Comparison of ENCODE assay signal across 8 mouse cellular contexts in genomic region chr7:5019576-5019975, GRCm38 (mm10). TPM values are rescaled to one million over a fixed set of nuclear protein-coding genes. Genes with fewer than 3 reads are reported as not detected.
A peak's percentile ranks its signal among the peaks of the same experiment; 100 is the strongest.
DNase-seq lines count a peak whose midpoint lies in the region; ATAC-seq and TF ChIP-seq lines count a peak whose summit lies in the region.
"Not testable (repeated sequence)": the region's sequence is repeated elsewhere in the genome, so short reads cannot be mapped to it uniquely, and the experiment has no call there.

No protein-coding gene starts in this region.

- not testable (repeated sequence) for H3K36me3 ChIP-seq in ES-Bruce4 (ENCODE audit: control insufficient read depth, insufficient read depth, low read length, poor library complexity, severe bottlenecking); forebrain, embryonic 16.5 days (ENCODE audit: control insufficient read depth, insufficient read depth); hindbrain, embryonic 11.5 days (ENCODE audit: control insufficient read depth, insufficient read depth, low read length); spleen, adult 2 months (ENCODE audit: control insufficient read depth, insufficient read depth, low read length)
- H3K36me3 ChIP-seq in embryonic facial prominence, embryonic 10.5 days (replicated peaks) = peaks cover 46% of the 10 kb centered on the region
- peaks cover 30% of the 10 kb centered on the region for H3K36me3 ChIP-seq in kidney, embryonic 14.5 days (ENCODE audit: control insufficient read depth, insufficient read depth, low read length)
- H3K36me3 ChIP-seq in liver, embryonic 12.5 days = peaks cover 53% of the 10 kb centered on the region
- peaks cover 31% of the 10 kb centered on the region for H3K36me3 ChIP-seq in midbrain, embryonic 12.5 days

- TF ChIP-seq POLR2A in ES-Bruce4 (IDR thresholded peaks at IDR 0.05; ENCODE audit: insufficient read depth, low read length); spleen, adult 2 months (IDR thresholded peaks at IDR 0.05; ENCODE audit: low read depth, low read length): not testable (repeated sequence)

- H3K4me2 ChIP-seq in forebrain, embryonic 16.5 days (ENCODE audit: low read length) = peak overlapping the region; percentile 51
- H3K4me2 ChIP-seq in hindbrain, embryonic 11.5 days (replicated peaks; ENCODE audit: low read depth, low read length) = peak overlapping the region; percentile 38
- peak overlapping the region; percentile 66 for H3K4me2 ChIP-seq in kidney, embryonic 14.5 days (replicated peaks; ENCODE audit: low read depth, low read length)
- peak overlapping the region; percentile 76 for H3K4me2 ChIP-seq in liver, embryonic 12.5 days
- H3K4me2 ChIP-seq in midbrain, embryonic 12.5 days (replicated peaks) = peak overlapping the region; percentile 86

- not testable (repeated sequence) for H3K9me3 ChIP-seq in ES-Bruce4 (replicated peaks; ENCODE audit: control insufficient read depth, insufficient read depth, low read length, poor library complexity, severe bottlenecking); embryonic facial prominence, embryonic 10.5 days; forebrain, embryonic 16.5 days (ENCODE audit: control insufficient read depth, low read length); hindbrain, embryonic 11.5 days (ENCODE audit: control insufficient read depth, low read length); kidney, embryonic 14.5 days (ENCODE audit: control insufficient read depth, low read length); liver, embryonic 12.5 days (replicated peaks); midbrain, embryonic 12.5 days

- H3K27ac ChIP-seq in ES-Bruce4 (ENCODE audit: insufficient read depth, low read length) = peak overlapping the region; percentile 70
- peak overlapping the region; percentile 98 for H3K27ac ChIP-seq in embryonic facial prominence, embryonic 10.5 days (replicated peaks)
- peak overlapping the region; percentile 85 for H3K27ac ChIP-seq in forebrain, embryonic 16.5 days (ENCODE audit: low read length)
- H3K27ac ChIP-seq in hindbrain, embryonic 11.5 days (ENCODE audit: low read depth, low read length) = peak overlapping the region; percentile 90
- H3K27ac ChIP-seq in kidney, embryonic 14.5 days (ENCODE audit: low read depth, low read length) = peak overlapping the region; percentile 96
- H3K27ac ChIP-seq in liver, embryonic 12.5 days = peak overlapping the region; percentile 97
- H3K27ac ChIP-seq in midbrain, embryonic 12.5 days (replicated peaks) = peak overlapping the region; percentile 94
- peak overlapping the region; percentile 81 for H3K27ac ChIP-seq in spleen, adult 2 months (ENCODE audit: insufficient read depth, low read length)

- peak overlapping the region; percentile 98 for H3K9ac ChIP-seq in ES-Bruce4 (ENCODE audit: low read depth, poor library complexity, severe bottlenecking)
- H3K9ac ChIP-seq in forebrain, embryonic 16.5 days (replicated peaks; ENCODE audit: low read depth, low read length); midbrain, embryonic 12.5 days (replicated peaks): not testable (repeated sequence)
- peak overlapping the region; percentile 46; the same call in 1 of the 2 replicates for H3K9ac ChIP-seq in hindbrain, embryonic 11.5 days (ENCODE audit: low read depth, low read length)
- peak overlapping the region; percentile 82; the same call in 1 of the 2 replicates for H3K9ac ChIP-seq in kidney, embryonic 14.5 days (ENCODE audit: low read depth, low read length)
- peak overlapping the region; percentile 95 for H3K9ac ChIP-seq in liver, embryonic 12.5 days

- not testable (repeated sequence) for DNase-seq in embryonic facial prominence, embryonic 10.5 days (ENCODE audit: low spot score); hindbrain, embryonic 11.5 days (ENCODE audit: low spot score); spleen, adult 2 months (ENCODE audit: low read depth in 1 of 2, low spot score in 2 of 2)

- H3K27me3 ChIP-seq in ES-Bruce4 (ENCODE audit: control insufficient read depth, insufficient read depth, low read length, poor library complexity, severe bottlenecking); embryonic facial prominence, embryonic 10.5 days (replicated peaks; ENCODE audit: low read depth, poor library complexity, severe bottlenecking); forebrain, embryonic 16.5 days (replicated peaks; ENCODE audit: control insufficient read depth, insufficient read depth, low read length); hindbrain, embryonic 11.5 days (ENCODE audit: control insufficient read depth, insufficient read depth, low read length); kidney, embryonic 14.5 days (ENCODE audit: control insufficient read depth, insufficient read depth, low read length); liver, embryonic 12.5 days (replicated peaks); midbrain, embryonic 12.5 days; spleen, adult 2 months (ENCODE audit: control insufficient read depth, insufficient read depth, low read length): not testable (repeated sequence)

- TF ChIP-seq CTCF in ES-Bruce4 (IDR thresholded peaks at IDR 0.05; ENCODE audit: low read depth, low read length); spleen, adult 2 months (IDR thresholded peaks at IDR 0.05; ENCODE audit: extremely low read depth, insufficient read depth, insufficient read length, insufficient replicate concordance): not testable (repeated sequence)

- 29% methylated on average over 8 of the region's 8 CpGs for WGBS in embryonic facial prominence, embryonic 10.5 days
- WGBS in forebrain, embryonic 16.5 days = 20% methylated on average over 8 of the region's 8 CpGs
- 34% methylated on average over 8 of the region's 8 CpGs for WGBS in hindbrain, embryonic 11.5 days
- WGBS in kidney, embryonic 14.5 days = 24% methylated on average over 8 of the region's 8 CpGs
- 27% methylated on average over 8 of the region's 8 CpGs for WGBS in liver, embryonic 12.5 days (ENCODE audit: insufficient replicate concordance)
- WGBS in midbrain, embryonic 12.5 days = 32% methylated on average over 8 of the region's 8 CpGs
- 27% methylated on average over 8 of the region's 8 CpGs for WGBS in spleen, adult 2 months

- H3K4me1 ChIP-seq in ES-Bruce4 (ENCODE audit: control insufficient read depth, insufficient read depth, low read length); hindbrain, embryonic 11.5 days (replicated peaks; ENCODE audit: control insufficient read depth, insufficient read depth, low read length); kidney, embryonic 14.5 days (ENCODE audit: control insufficient read depth, insufficient read depth, low read length); spleen, adult 2 months (ENCODE audit: control insufficient read depth, insufficient read depth, insufficient read length): not testable (repeated sequence)
- H3K4me1 ChIP-seq in embryonic facial prominence, embryonic 10.5 days = peaks cover 27% of the 10 kb centered on the region
- peaks cover 19% of the 10 kb centered on the region for H3K4me1 ChIP-seq in forebrain, embryonic 16.5 days (replicated peaks; ENCODE audit: control insufficient read depth, insufficient read depth, low read length)
- H3K4me1 ChIP-seq in liver, embryonic 12.5 days = peaks cover 44% of the 10 kb centered on the region
- peaks cover 23% of the 10 kb centered on the region for H3K4me1 ChIP-seq in midbrain, embryonic 12.5 days

- not testable (repeated sequence) for ATAC-seq in forebrain, embryonic 16.5 days; hindbrain, embryonic 11.5 days (ENCODE audit: low FRiP score); kidney, embryonic 14.5 days (ENCODE audit: low FRiP score, low TSS enrichment); liver, embryonic 12.5 days; midbrain, embryonic 12.5 days (ENCODE audit: low FRiP score, low read depth)

- TF ChIP-seq EP300 in ES-Bruce4 (IDR thresholded peaks at IDR 0.05; ENCODE audit: insufficient read depth, low read depth, low read length) = not testable (repeated sequence)

- peak overlapping the region; percentile 42 for H3K4me3 ChIP-seq in ES-Bruce4 (ENCODE audit: low read depth, low read length)
- H3K4me3 ChIP-seq in embryonic facial prominence, embryonic 10.5 days = peak overlapping the region; percentile 93
- H3K4me3 ChIP-seq in forebrain, embryonic 16.5 days (replicated peaks; ENCODE audit: low read length) = peak overlapping the region; percentile 79
- peak overlapping the region; percentile 87 for H3K4me3 ChIP-seq in hindbrain, embryonic 11.5 days (ENCODE audit: low read depth, low read length)
- H3K4me3 ChIP-seq in kidney, embryonic 14.5 days (ENCODE audit: low read length) = peak overlapping the region; percentile 88
- peak overlapping the region; percentile 88 for H3K4me3 ChIP-seq in liver, embryonic 12.5 days
- peak overlapping the region; percentile 93 for H3K4me3 ChIP-seq in midbrain, embryonic 12.5 days
- H3K4me3 ChIP-seq in spleen, adult 2 months (ENCODE audit: extremely low read depth, insufficient read depth, insufficient read length) = not testable (repeated sequence)

RNA-seq across cellular contexts. Expression of gene Zfp865, which starts 0.6 kb away (rescaled TPM):
- 23.0 and 24.7 TPM in 2 replicates for polyA plus RNA-seq in ES-Bruce4 (2011; ENCODE audit: insufficient read depth, insufficient read length, low read depth, missing spikeins)
- 6.1 and 6.6 TPM in 2 replicates for polyA plus RNA-seq in embryonic facial prominence, embryonic 10.5 days (2016; fragmentation: Nextera tagmentation; extraction: Ambion mirVana)
- polyA plus RNA-seq in forebrain, embryonic 16.5 days (2015; fragmentation: Nextera tagmentation; extraction: Ambion mirVana) = 5.9 and 6.5 TPM in 2 replicates
- polyA plus RNA-seq in hindbrain, embryonic 11.5 days (2014; fragmentation: Nextera tagmentation; extraction: Ambion mirVana) = 5.7 and 8.6 TPM in 2 replicates
- polyA plus RNA-seq in kidney, embryonic 14.5 days (2014; fragmentation: Nextera tagmentation; extraction: Ambion mirVana) = 9.9 and 10.0 TPM in 2 replicates
- polyA plus RNA-seq in liver, embryonic 12.5 days (2016; fragmentation: Nextera tagmentation; extraction: Ambion mirVana) = 2.6 and 2.7 TPM in 2 replicates
- polyA plus RNA-seq in midbrain, embryonic 12.5 days (2016; fragmentation: Nextera tagmentation; extraction: Ambion mirVana) = 7.6 and 7.9 TPM in 2 replicates
- polyA plus RNA-seq in spleen, adult 2 months (2012; rRNA removed) = 47.9 and 58.4 TPM in 2 replicates

RNA-seq across cellular contexts. Expression of gene Ccdc106, which starts 0.8 kb away (rescaled TPM):
- polyA plus RNA-seq in ES-Bruce4 (2011; ENCODE audit: insufficient read depth, insufficient read length, low read depth, missing spikeins) = 5.6 and 5.7 TPM in 2 replicates
- polyA plus RNA-seq in embryonic facial prominence, embryonic 10.5 days (2016; fragmentation: Nextera tagmentation; extraction: Ambion mirVana) = 7.9 and 8.0 TPM in 2 replicates
- 50.5 and 59.1 TPM in 2 replicates for polyA plus RNA-seq in forebrain, embryonic 16.5 days (2015; fragmentation: Nextera tagmentation; extraction: Ambion mirVana)
- 7.2 and 8.6 TPM in 2 replicates for polyA plus RNA-seq in hindbrain, embryonic 11.5 days (2014; fragmentation: Nextera tagmentation; extraction: Ambion mirVana)
- polyA plus RNA-seq in kidney, embryonic 14.5 days (2014; fragmentation: Nextera tagmentation; extraction: Ambion mirVana) = 23.2 and 25.5 TPM in 2 replicates
- polyA plus RNA-seq in liver, embryonic 12.5 days (2016; fragmentation: Nextera tagmentation; extraction: Ambion mirVana) = 2.2 and 2.4 TPM in 2 replicates
- polyA plus RNA-seq in midbrain, embryonic 12.5 days (2016; fragmentation: Nextera tagmentation; extraction: Ambion mirVana) = 11.1 and 15.6 TPM in 2 replicates
- 0.43 and 0.54 TPM in 2 replicates for polyA plus RNA-seq in spleen, adult 2 months (2012; rRNA removed)

RNA-seq across cellular contexts. Expression of gene Gm44973, which starts 4.3 kb away (rescaled TPM):
- polyA plus RNA-seq in ES-Bruce4 (2011; ENCODE audit: insufficient read depth, insufficient read length, low read depth, missing spikeins) = not detected in 2 replicates
- 0.38 and 1.3 TPM in 2 replicates for polyA plus RNA-seq in embryonic facial prominence, embryonic 10.5 days (2016; fragmentation: Nextera tagmentation; extraction: Ambion mirVana)
- 0.91 TPM in 1 of 2 replicates, not detected in the other for polyA plus RNA-seq in forebrain, embryonic 16.5 days (2015; fragmentation: Nextera tagmentation; extraction: Ambion mirVana)
- polyA plus RNA-seq in hindbrain, embryonic 11.5 days (2014; fragmentation: Nextera tagmentation; extraction: Ambion mirVana) = 0.19 and 1.8 TPM in 2 replicates
- 1.1 and 3.4 TPM in 2 replicates for polyA plus RNA-seq in kidney, embryonic 14.5 days (2014; fragmentation: Nextera tagmentation; extraction: Ambion mirVana)
- polyA plus RNA-seq in liver, embryonic 12.5 days (2016; fragmentation: Nextera tagmentation; extraction: Ambion mirVana) = 0.62 and 1.0 TPM in 2 replicates
- polyA plus RNA-seq in midbrain, embryonic 12.5 days (2016; fragmentation: Nextera tagmentation; extraction: Ambion mirVana) = 0.25 TPM in 1 of 2 replicates, not detected in the other
- 0.12 TPM in 1 of 2 replicates, not detected in the other for polyA plus RNA-seq in spleen, adult 2 months (2012; rRNA removed)

RNA-seq across cellular contexts. Expression of gene Fiz1, which starts 5.1 kb away (rescaled TPM):
- polyA plus RNA-seq in ES-Bruce4 (2011; ENCODE audit: insufficient read depth, insufficient read length, low read depth, missing spikeins) = 43.2 and 57.0 TPM in 2 replicates
- polyA plus RNA-seq in embryonic facial prominence, embryonic 10.5 days (2016; fragmentation: Nextera tagmentation; extraction: Ambion mirVana) = 55.6 and 56.5 TPM in 2 replicates
- polyA plus RNA-seq in forebrain, embryonic 16.5 days (2015; fragmentation: Nextera tagmentation; extraction: Ambion mirVana) = 43.7 and 46.1 TPM in 2 replicates
- 38.2 and 43.2 TPM in 2 replicates for polyA plus RNA-seq in hindbrain, embryonic 11.5 days (2014; fragmentation: Nextera tagmentation; extraction: Ambion mirVana)
- 46.5 and 48.6 TPM in 2 replicates for polyA plus RNA-seq in kidney, embryonic 14.5 days (2014; fragmentation: Nextera tagmentation; extraction: Ambion mirVana)
- 29.4 TPM in 2 replicates for polyA plus RNA-seq in liver, embryonic 12.5 days (2016; fragmentation: Nextera tagmentation; extraction: Ambion mirVana)
- polyA plus RNA-seq in midbrain, embryonic 12.5 days (2016; fragmentation: Nextera tagmentation; extraction: Ambion mirVana) = 69.0 and 73.4 TPM in 2 replicates
- polyA plus RNA-seq in spleen, adult 2 months (2012; rRNA removed) = 26.8 and 33.2 TPM in 2 replicates

RNA-seq across cellular contexts. Expression of gene Zfp524, which starts 5.4 kb away (rescaled TPM):
- polyA plus RNA-seq in ES-Bruce4 (2011; ENCODE audit: insufficient read depth, insufficient read length, low read depth, missing spikeins) = 2.5 and 4.7 TPM in 2 replicates
- 7.8 and 8.0 TPM in 2 replicates for polyA plus RNA-seq in embryonic facial prominence, embryonic 10.5 days (2016; fragmentation: Nextera tagmentation; extraction: Ambion mirVana)
- 10.3 and 11.3 TPM in 2 replicates for polyA plus RNA-seq in forebrain, embryonic 16.5 days (2015; fragmentation: Nextera tagmentation; extraction: Ambion mirVana)
- 7.5 and 10.6 TPM in 2 replicates for polyA plus RNA-seq in hindbrain, embryonic 11.5 days (2014; fragmentation: Nextera tagmentation; extraction: Ambion mirVana)
- polyA plus RNA-seq in kidney, embryonic 14.5 days (2014; fragmentation: Nextera tagmentation; extraction: Ambion mirVana) = 11.7 and 12.3 TPM in 2 replicates
- polyA plus RNA-seq in liver, embryonic 12.5 days (2016; fragmentation: Nextera tagmentation; extraction: Ambion mirVana) = 11.5 and 11.7 TPM in 2 replicates
- polyA plus RNA-seq in midbrain, embryonic 12.5 days (2016; fragmentation: Nextera tagmentation; extraction: Ambion mirVana) = 7.5 and 9.3 TPM in 2 replicates
- 24.2 and 32.0 TPM in 2 replicates for polyA plus RNA-seq in spleen, adult 2 months (2012; rRNA removed)
